Mouse (Mus musculus) CH12.LX (cell line): ENCODE measurements around the gene Anks1b.

Experiments used
- BHLHE40 ChIP-seq: IDR thresholded peaks from 2 replicates; pipeline ENCODE4 v1.6.1; 2011; ENCODE audit warnings: mild to moderate bottlenecking, low read depth, low read length, improper control_type of control experiment
- CTCF ChIP-seq, 2 experiments: IDR thresholded peaks in 1 of 2; conservative IDR thresholded peaks in 1 of 2; 2 replicates each; pipeline ENCODE4 v1.5.1; 2011 to 2012; ENCODE audit warnings: low read depth in 2 of 2, low read length in 2 of 2, improper control_type of control experiment in 1 of 2, inconsistent platforms in 1 of 2, mild to moderate bottlenecking in 1 of 2, moderate library complexity in 1 of 2
- EP300 ChIP-seq: IDR thresholded peaks from 2 replicates; pipeline ENCODE4 v1.6.1; 2011; ENCODE audit warnings: low read length, improper control_type of control experiment
- ETS1 ChIP-seq: conservative IDR thresholded peaks from 2 replicates; pipeline ENCODE4 v1.6.1; 2012; ENCODE audit warnings: low read depth, mild to moderate bottlenecking, inconsistent platforms, low read length, improper control_type of control experiment, moderate library complexity
- HCFC1 ChIP-seq: IDR thresholded peaks from 2 replicates; pipeline ENCODE4 v1.6.1; 2012; ENCODE audit warnings: low read depth, mild to moderate bottlenecking, inconsistent platforms, low read length, improper control_type of control experiment
- KAT2A ChIP-seq: IDR thresholded peaks from 2 replicates; pipeline ENCODE4 v1.6.1; 2012; ENCODE audit warnings: low read length, improper control_type of control experiment, inconsistent platforms; ENCODE audit not compliant: insufficient replicate concordance
- NRF1 ChIP-seq: IDR thresholded peaks from 2 replicates; pipeline ENCODE4 v1.6.1; 2014; ENCODE audit warnings: low read depth, mild to moderate bottlenecking, inconsistent platforms, low read length, improper control_type of control experiment, moderate library complexity
- PAX5 ChIP-seq: IDR thresholded peaks from 2 replicates; pipeline ENCODE4 v1.6.1; 2012; ENCODE audit warnings: low read length, inconsistent platforms, mixed read lengths
- POLR2A ChIP-seq: IDR thresholded peaks from 2 replicates; pipeline ENCODE4 v1.6.1; 2011; ENCODE audit warnings: low read depth, mild to moderate bottlenecking, improper control_type of control experiment, low read length
- RAD21 ChIP-seq: IDR thresholded peaks from 2 replicates; pipeline ENCODE4 v1.6.1; 2011; ENCODE audit warnings: low read depth, mild to moderate bottlenecking, low read length, improper control_type of control experiment, moderate library complexity
- SMC3 ChIP-seq: IDR thresholded peaks from 2 replicates; pipeline ENCODE4 v1.6.1; 2011; ENCODE audit warnings: low read depth, low read length, improper control_type of control experiment
- USF2 ChIP-seq: conservative IDR thresholded peaks from 2 replicates; pipeline ENCODE4 v1.6.1; 2011; ENCODE audit warnings: low read depth, low read length, improper control_type of control experiment
- ZC3H11A ChIP-seq: IDR thresholded peaks from 2 replicates; pipeline ENCODE4 v1.6.1; 2012; ENCODE audit warnings: low read depth, mild to moderate bottlenecking, inconsistent platforms, low read length, improper control_type of control experiment
- ZNF384 ChIP-seq: IDR thresholded peaks from 2 replicates; pipeline ENCODE4 v1.6.1; 2012; ENCODE audit warnings: low read depth, low read length, improper control_type of control experiment, inconsistent platforms

GRCm38 (mm10) chr10:90432479-90432878, 559.2 kb downstream of the Anks1b start:
- no peak for TF ChIP-seq CTCF (conservative IDR thresholded peaks at IDR 0.05 in 1 of 2, IDR thresholded peaks at IDR 0.05 in 1 of 2; ENCODE audit: low read depth in 2 of 2, low read length in 2 of 2)
- TF ChIP-seq POLR2A = no peak
- no peak for TF ChIP-seq ZNF384
- TF ChIP-seq EP300 = no peak
- TF ChIP-seq RAD21 = no peak
- TF ChIP-seq BHLHE40 = no peak
- no peak for TF ChIP-seq NRF1
- TF ChIP-seq ZC3H11A = no peak
- TF ChIP-seq SMC3 = no peak
- no peak for TF ChIP-seq PAX5
- no peak for TF ChIP-seq USF2
- TF ChIP-seq ETS1 = no peak
- TF ChIP-seq KAT2A = no peak
- TF ChIP-seq HCFC1 = no peak
